Mouse (Mus musculus): Measurements from ENCODE around the gene Cacnb4. TPM values are rescaled to one million over a fixed set of nuclear protein-coding genes. Genes with fewer than 3 reads are reported as not detected.

Cacnb4 gene
- polyA plus RNA-seq, 1 experiment from 2014 or later, result 1.4 TPM

DNA sequence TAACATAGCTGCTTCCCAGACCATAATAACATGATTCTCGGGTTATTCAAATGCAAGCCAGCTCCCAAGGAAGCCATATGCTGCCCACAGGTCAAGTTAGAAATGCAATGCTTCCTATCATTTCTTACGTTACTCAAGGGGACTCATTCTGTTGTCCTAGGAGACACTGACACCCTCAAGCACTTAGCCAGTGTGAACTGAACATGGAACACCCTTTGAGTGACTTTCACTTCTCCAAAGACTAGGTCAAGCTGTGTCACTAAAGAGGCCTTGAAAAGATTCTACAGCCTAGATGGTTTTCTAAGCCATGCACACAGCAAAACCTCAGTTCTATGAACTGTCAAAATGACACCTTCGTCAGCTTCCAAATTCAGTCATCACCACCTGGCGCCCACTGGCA, 98.9 kb downstream of the Cacnb4 start:
- Histone ChIP-seq H3K9ac (no peak overlapping the region), H3K27ac (no peak overlapping the region), H3K4me3 (no peak overlapping the region), H3K4me2 (replicated peaks) (no peak overlapping the region), H3K27me3 (no peaks in the 10 kb centered on the region), H3K9me3 (no peaks in the 10 kb centered on the region), H3K36me3 (no peaks in the 10 kb centered on the region), H3K4me1 (no peaks in the 10 kb centered on the region)
- no peak for ATAC-seq (ENCODE audit: insufficient number of reproducible peaks, insufficient read depth, low FRiP score, low TSS enrichment)
- WGBS, result 76% methylated on average over 4 of the region's 4 CpGs

DNA sequence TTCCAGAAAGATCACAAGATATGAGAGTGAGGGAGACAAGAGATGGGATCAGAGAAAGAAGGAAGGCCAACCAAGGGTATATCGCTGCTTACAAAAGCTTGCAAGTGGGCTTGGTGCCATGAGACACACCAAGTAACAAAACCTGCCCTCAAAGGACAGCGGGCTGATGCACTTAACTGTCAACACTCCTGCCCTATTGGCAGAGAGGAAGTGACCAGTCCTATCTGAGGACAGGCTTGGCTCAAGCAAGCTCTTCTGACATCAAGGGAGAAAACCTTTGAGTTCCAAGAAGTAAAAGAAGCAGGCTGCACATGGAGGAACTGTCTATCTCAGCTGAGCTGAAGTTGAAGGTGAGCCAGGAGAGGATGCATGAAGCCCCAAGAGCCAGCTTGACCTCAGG, 100.1 kb downstream of the Cacnb4 start:
- Histone ChIP-seq H3K4me3 (no peak overlapping the region), H3K27me3 (no peaks in the 10 kb centered on the region), H3K9me3 (no peaks in the 10 kb centered on the region), H3K9ac (no peak overlapping the region), H3K4me2 (replicated peaks) (no peak overlapping the region), H3K36me3 (no peaks in the 10 kb centered on the region), H3K27ac (no peak overlapping the region), H3K4me1 (no peaks in the 10 kb centered on the region)
- no peak for ATAC-seq (ENCODE audit: insufficient number of reproducible peaks, insufficient read depth, low FRiP score, low TSS enrichment)
- 92% methylated on average over 2 of the region's 2 CpGs for WGBS

DNA sequence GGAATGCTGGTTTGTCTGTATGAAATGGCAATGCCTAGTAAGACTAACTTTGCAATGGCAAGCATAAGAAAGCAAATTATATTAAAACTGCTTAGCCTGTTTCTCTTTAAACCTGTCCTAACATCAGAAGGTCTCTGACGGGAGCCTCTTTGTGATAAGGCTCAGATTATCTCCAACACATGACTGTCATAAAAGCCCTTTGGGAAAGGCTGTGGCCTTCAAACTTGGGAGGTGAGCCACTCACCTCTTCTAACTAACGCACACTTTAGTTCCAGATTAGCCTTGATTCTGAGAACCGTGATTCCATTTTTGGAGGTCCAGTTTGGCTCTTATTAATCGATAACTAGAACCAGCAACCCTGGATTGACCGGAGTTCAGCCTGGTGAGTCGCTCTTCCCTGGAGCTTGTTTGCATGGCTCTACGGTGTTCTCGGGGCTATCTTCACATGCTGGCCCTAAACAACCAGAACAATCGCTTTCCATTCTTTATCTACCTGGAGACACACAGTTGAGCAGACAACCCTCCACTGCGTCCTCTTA, 100.9 kb downstream of the Cacnb4 start:
- Histone ChIP-seq H3K9me3 (no peaks in the 10 kb centered on the region), H3K4me1 (no peaks in the 10 kb centered on the region), H3K4me2 (replicated peaks) (no peak overlapping the region), H3K27me3 (no peaks in the 10 kb centered on the region), H3K27ac (no peak overlapping the region), H3K36me3 (no peaks in the 10 kb centered on the region), H3K4me3 (no peak overlapping the region), H3K9ac (no peak overlapping the region)
- WGBS, result 86% methylated on average over 10 of the region's 10 CpGs
- ATAC-seq (ENCODE audit: insufficient number of reproducible peaks, insufficient read depth, low FRiP score, low TSS enrichment), result no peak

DNA sequence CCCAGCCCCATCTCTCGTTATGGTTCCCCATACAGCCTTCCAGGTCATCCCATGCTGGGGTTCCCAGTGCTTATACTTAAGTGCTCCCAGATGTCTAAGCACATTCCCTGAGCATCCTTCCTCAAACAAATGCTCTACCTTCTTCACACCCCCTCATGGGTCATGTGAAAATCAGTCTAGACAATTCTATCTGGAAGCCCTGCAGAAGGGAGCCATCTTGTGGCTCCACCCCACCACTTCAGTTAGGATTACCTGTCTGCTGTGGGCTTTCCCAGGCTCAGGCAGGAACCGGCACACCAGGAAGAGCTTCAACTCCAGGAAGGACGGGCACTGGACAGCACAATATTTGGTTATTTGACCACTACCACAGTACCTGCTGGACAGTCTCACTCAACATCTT, 101.7 kb downstream of the Cacnb4 start:
- H3K27ac ChIP-seq, result no peak overlapping the region
- H3K4me3 ChIP-seq, result no peak overlapping the region
- H3K9me3 ChIP-seq, result no peaks in the 10 kb centered on the region
- no peaks in the 10 kb centered on the region for H3K27me3 ChIP-seq
- H3K4me1 ChIP-seq, result no peaks in the 10 kb centered on the region
- ATAC-seq (ENCODE audit: insufficient number of reproducible peaks, insufficient read depth, low FRiP score, low TSS enrichment), result no peak
- no peak overlapping the region for H3K4me2 ChIP-seq (replicated peaks)
- no peak overlapping the region for H3K9ac ChIP-seq
- no peaks in the 10 kb centered on the region for H3K36me3 ChIP-seq
- WGBS, result 68% methylated on average over 3 of the region's 3 CpGs

DNA sequence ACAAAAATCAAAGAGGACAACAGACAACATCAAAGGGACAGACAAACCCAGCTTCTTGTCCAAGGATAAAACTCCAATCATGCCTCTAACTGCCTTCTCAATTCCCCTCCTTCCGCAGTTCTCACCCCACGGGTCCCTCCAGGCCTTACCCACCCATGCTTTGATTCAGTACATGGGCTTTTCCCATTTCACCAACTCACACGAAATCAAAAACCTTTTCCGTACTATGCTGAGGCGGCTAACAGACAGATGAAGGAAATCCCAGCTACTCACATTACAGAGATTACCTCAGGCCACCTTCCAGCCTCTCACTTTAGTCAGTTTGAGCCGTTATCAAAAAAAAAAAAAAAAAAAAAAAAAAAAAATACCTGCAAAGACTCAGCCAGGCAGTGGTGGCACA, 104.4 kb downstream of the Cacnb4 start:
- Histone ChIP-seq H3K4me2 (replicated peaks) (no peak overlapping the region), H3K9ac (no peak overlapping the region), H3K4me1 (no peaks in the 10 kb centered on the region), H3K4me3 (no peak overlapping the region), H3K27ac (no peak overlapping the region), H3K27me3 (no peaks in the 10 kb centered on the region), H3K9me3 (no peaks in the 10 kb centered on the region), H3K36me3 (no peaks in the 10 kb centered on the region)
- 78% methylated on average over 6 of the region's 6 CpGs for WGBS
- ATAC-seq (ENCODE audit: insufficient number of reproducible peaks, insufficient read depth, low FRiP score, low TSS enrichment), result no peak

DNA sequence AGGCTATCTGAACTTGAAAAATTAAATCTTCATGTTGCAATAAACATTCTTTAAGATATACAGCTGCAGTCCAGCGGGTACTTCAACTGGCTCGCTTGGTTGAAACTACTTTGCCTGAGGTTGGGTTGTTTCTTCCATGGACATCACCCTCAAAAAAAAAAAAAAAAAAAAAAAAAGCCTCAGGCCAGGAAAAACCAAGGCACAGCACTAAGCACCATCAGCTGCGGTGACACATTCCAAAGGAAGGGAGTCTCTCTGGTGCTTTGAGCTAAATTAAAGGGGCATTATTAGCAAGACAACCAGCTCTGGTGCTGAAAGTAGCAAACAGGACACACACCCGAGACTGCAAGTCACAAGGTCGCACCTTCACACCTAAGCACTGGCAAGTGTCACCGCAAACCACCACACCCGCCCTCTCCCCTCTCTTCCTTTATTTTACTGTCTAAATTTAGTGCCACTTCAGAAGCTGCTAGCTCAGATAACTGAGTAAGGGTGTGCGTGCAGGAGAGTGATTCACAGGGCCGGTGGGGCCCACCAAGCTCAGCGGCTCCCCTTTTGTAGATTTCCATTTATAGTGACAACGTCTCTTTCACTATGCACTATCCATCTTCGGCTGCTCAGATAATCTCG, 105.2 kb downstream of the Cacnb4 start:
- H3K9ac ChIP-seq, result no peak overlapping the region
- H3K27ac ChIP-seq, result no peak overlapping the region
- ATAC-seq (ENCODE audit: insufficient number of reproducible peaks, insufficient read depth, low FRiP score, low TSS enrichment), result no peak
- H3K36me3 ChIP-seq, result no peaks in the 10 kb centered on the region
- H3K4me3 ChIP-seq, result no peak overlapping the region
- H3K4me1 ChIP-seq, result no peaks in the 10 kb centered on the region
- 73% methylated on average over 13 of the region's 13 CpGs for WGBS
- no peak overlapping the region for H3K4me2 ChIP-seq (replicated peaks)
- no peaks in the 10 kb centered on the region for H3K9me3 ChIP-seq
- no peaks in the 10 kb centered on the region for H3K27me3 ChIP-seq

DNA sequence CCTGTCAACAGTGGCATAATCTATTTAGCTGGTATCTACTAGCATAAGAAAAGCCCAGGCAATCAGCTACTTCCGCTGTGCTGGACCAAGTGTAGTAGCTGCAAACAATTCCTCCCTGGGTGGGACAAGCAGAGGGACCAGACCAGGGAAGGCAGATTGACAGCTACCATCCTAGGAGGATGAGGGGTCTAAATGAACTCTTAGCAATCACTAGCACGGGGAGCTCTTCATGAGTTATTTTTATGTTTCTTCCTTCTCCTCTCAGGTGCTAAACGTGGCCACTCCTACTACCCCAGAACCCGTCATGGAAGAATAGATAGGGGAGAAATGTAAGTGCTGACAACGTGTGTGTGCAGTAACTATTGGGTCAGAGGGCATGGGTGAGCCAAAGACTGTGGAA, 105.8 kb downstream of the Cacnb4 start:
- H3K27me3 ChIP-seq, result no peaks in the 10 kb centered on the region
- H3K9ac ChIP-seq, result no peak overlapping the region
- no peaks in the 10 kb centered on the region for H3K4me1 ChIP-seq
- ATAC-seq (ENCODE audit: insufficient number of reproducible peaks, insufficient read depth, low FRiP score, low TSS enrichment), result no peak
- H3K36me3 ChIP-seq, result no peaks in the 10 kb centered on the region
- no peak overlapping the region for H3K4me3 ChIP-seq
- 75% methylated on average over 5 of the region's 5 CpGs for WGBS
- H3K27ac ChIP-seq, result no peak overlapping the region
- no peaks in the 10 kb centered on the region for H3K9me3 ChIP-seq
- no peak overlapping the region for H3K4me2 ChIP-seq (replicated peaks)

DNA sequence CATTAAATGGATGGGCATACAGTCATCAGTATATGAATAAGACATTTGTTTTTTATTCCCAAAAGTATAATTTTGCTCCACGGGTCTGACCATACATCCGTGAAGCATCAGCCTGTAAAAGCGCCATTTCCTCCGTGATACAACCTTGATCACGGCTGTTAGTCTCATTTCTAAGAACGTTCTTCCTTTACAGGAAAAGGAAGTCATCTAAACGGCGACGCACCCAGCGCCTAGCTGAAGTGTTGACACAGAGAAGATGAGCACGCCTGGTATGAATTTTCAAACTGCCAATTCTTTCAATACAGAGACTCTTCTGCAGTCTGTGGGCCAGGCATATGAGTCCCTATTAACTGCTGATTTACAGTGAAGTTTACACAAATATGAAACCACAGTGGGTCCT, 106.5 kb downstream of the Cacnb4 start:
- 82% methylated on average over 11 of the region's 11 CpGs for WGBS
- Histone ChIP-seq H3K36me3 (no peaks in the 10 kb centered on the region), H3K4me1 (no peaks in the 10 kb centered on the region), H3K9me3 (no peaks in the 10 kb centered on the region), H3K27me3 (no peaks in the 10 kb centered on the region), H3K27ac (no peak overlapping the region), H3K4me2 (replicated peaks) (no peak overlapping the region), H3K4me3 (no peak overlapping the region), H3K9ac (no peak overlapping the region)
- no peak for ATAC-seq (ENCODE audit: insufficient number of reproducible peaks, insufficient read depth, low FRiP score, low TSS enrichment)

DNA sequence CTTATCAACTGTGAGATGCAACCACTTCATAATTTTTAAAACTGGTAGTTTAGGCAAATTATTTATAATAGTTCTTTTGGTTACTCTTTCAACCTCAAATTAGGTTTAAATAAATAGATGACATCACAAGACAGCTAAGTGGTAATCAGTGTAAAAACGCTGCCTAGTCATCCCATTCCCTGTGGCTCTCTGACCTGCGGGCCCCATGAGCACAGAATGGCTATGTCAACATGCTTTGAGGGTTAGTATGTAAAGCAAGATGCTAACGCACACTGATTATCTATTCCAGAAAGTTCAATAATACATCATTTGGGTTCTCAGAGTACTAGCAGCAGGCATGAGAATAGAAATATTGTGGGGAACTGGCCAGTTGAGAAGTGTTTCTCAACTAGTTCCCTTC, 108.5 kb downstream of the Cacnb4 start:
- Histone ChIP-seq H3K4me1 (no peaks in the 10 kb centered on the region), H3K27me3 (no peaks in the 10 kb centered on the region), H3K27ac (no peak overlapping the region), H3K9ac (no peak overlapping the region), H3K36me3 (no peaks in the 10 kb centered on the region), H3K4me3 (no peak overlapping the region), H3K9me3 (no peaks in the 10 kb centered on the region), H3K4me2 (replicated peaks) (no peak overlapping the region)
- WGBS, result 74% methylated on average over 3 of the region's 3 CpGs
- ATAC-seq (ENCODE audit: insufficient number of reproducible peaks, insufficient read depth, low FRiP score, low TSS enrichment), result no peak

DNA sequence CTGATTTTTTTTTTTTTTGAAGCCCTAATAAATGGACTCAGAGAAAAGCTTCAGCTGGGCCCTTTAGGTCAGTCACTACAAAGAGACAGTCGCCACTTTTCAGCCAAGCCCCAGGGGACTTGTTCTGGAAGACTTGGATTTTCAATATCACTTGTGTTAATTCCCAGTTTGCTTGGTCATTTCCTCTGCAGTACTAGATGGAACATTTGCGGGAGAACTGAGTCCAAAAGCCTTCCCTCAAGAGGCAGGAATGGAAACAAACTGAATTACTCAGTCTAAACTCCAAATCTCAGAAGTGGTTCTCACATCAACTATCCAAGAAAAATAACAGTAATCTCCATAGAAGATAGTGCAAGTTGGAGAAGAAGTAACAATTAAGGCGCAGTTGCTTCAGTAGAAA, 109.2 kb downstream of the Cacnb4 start:
- Histone ChIP-seq H3K4me1 (no peaks in the 10 kb centered on the region), H3K36me3 (no peaks in the 10 kb centered on the region), H3K4me3 (no peak overlapping the region), H3K27me3 (no peaks in the 10 kb centered on the region), H3K9me3 (no peaks in the 10 kb centered on the region), H3K4me2 (replicated peaks) (no peak overlapping the region), H3K9ac (no peak overlapping the region), H3K27ac (no peak overlapping the region)
- 71% methylated on average over 3 of the region's 3 CpGs for WGBS
- no peak for ATAC-seq (ENCODE audit: insufficient number of reproducible peaks, insufficient read depth, low FRiP score, low TSS enrichment)

DNA sequence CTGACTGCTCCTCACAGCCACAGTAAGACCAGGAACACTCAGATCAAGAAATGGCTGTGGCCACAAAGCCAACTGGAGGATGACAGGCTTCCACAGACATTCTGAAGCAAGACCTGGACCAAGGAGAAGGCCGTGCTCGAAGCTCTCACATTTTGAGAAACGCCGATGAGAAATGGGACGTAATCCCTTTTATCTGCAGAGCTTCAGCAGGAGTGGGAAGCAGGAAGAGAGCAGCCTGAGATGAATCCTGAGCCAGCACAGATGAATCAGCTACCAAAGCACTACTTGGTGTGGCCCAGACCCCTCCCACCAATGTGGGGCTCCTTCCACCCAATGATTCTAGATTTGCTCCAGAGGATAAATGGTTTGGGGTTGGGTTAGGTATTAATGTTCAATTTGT, 113.4 kb downstream of the Cacnb4 start:
- Histone ChIP-seq H3K36me3 (no peaks in the 10 kb centered on the region), H3K4me1 (no peaks in the 10 kb centered on the region), H3K9ac (no peak overlapping the region), H3K9me3 (no peaks in the 10 kb centered on the region), H3K4me3 (no peak overlapping the region), H3K27ac (no peak overlapping the region), H3K27me3 (no peaks in the 10 kb centered on the region), H3K4me2 (replicated peaks) (no peak overlapping the region)
- ATAC-seq (ENCODE audit: insufficient number of reproducible peaks, insufficient read depth, low FRiP score, low TSS enrichment), result no peak
- WGBS, result 93% methylated on average over 5 of the region's 5 CpGs

DNA sequence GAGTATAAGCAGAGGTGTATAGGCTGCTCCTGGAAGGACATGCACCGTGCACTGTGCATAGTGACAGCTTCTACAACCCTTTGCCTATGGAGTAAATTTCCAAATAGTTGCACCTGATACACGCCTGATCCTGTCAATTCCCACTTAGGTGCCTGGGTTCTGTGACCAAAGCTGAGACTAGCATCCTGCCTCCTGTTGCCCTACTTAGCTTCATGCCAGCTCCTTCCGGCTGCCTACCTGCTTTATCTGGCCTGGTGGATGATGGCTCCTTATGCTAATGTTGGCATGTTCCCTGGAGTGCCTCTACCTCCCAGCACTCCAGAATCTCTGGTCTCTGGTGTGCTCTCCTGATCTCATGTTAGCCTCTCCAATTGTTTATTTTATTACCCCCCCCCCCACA, 114.3 kb downstream of the Cacnb4 start:
- no peaks in the 10 kb centered on the region for H3K9me3 ChIP-seq
- ATAC-seq (ENCODE audit: insufficient number of reproducible peaks, insufficient read depth, low FRiP score, low TSS enrichment), result no peak
- 87% methylated on average over 3 of the region's 3 CpGs for WGBS

DNA sequence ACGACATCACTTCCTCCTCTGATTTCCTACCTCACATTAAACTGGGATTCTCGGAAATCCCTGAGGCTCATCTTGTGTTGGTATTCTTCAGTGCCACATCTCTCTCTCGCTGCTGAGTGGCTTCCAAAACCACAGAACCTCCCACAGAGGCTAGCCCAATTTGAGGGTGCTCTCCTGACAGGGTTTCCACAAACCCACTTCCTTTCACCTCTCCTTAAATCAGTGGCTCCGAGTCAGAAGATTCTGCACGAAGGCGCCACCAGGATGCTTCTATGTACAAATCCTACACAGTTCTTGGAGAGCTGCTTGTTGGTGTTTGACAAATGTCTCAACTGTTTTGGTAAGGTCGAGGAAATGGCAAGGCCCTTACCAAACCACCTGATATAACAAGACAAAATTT, 115.5 kb downstream of the Cacnb4 start:
- 80% methylated on average over 7 of the region's 7 CpGs for WGBS
- H3K4me1 ChIP-seq, result no peaks in the 10 kb centered on the region
- no peak overlapping the region for H3K27ac ChIP-seq
- ATAC-seq (ENCODE audit: insufficient number of reproducible peaks, insufficient read depth, low FRiP score, low TSS enrichment), result no peak
- no peak overlapping the region for H3K9ac ChIP-seq
- no peaks in the 10 kb centered on the region for H3K27me3 ChIP-seq
- no peak overlapping the region for H3K4me2 ChIP-seq (replicated peaks)
- no peak overlapping the region for H3K4me3 ChIP-seq
- H3K36me3 ChIP-seq, result no peaks in the 10 kb centered on the region
- H3K9me3 ChIP-seq, result no peaks in the 10 kb centered on the region

More for the DNA sequence above, 114.3 kb downstream of the Cacnb4 start:
- no peaks in the 10 kb centered on the region for H3K27me3 ChIP-seq
- H3K4me1 ChIP-seq, result no peaks in the 10 kb centered on the region
- no peak overlapping the region for H3K4me3 ChIP-seq
- H3K9ac ChIP-seq, result no peak overlapping the region
- H3K4me2 ChIP-seq (replicated peaks), result no peak overlapping the region
- H3K27ac ChIP-seq, result no peak overlapping the region
- H3K36me3 ChIP-seq, result no peaks in the 10 kb centered on the region

Measured in embryonic facial prominence, embryonic 12.5 days (tissue).